Mouse (Mus musculus) myocyte (in vitro differentiated cells): ENCODE results near the gene Cacna2d3.

Source experiments
- CEBPB ChIP-seq: IDR thresholded peaks from 2 replicates; pipeline ENCODE4 v1.6.1; 2011; ENCODE audit warnings: mild to moderate bottlenecking, moderate library complexity; ENCODE audit not compliant: poor library complexity, insufficient read depth, severe bottlenecking
- E2F4 ChIP-seq: IDR thresholded peaks from one replicate; pipeline ENCODE4 v1.6.1; 2011; ENCODE audit warnings: mild to moderate bottlenecking, control low read depth, moderate library complexity; ENCODE audit not compliant: insufficient read depth
- MAX ChIP-seq: IDR thresholded peaks from one replicate; pipeline ENCODE4 v1.6.1; 2011; ENCODE audit warnings: low read depth, mild to moderate bottlenecking, control low read depth
- MYOD1 ChIP-seq, 3 experiments: IDR thresholded peaks; one replicate each; pipeline ENCODE4 v1.6.1; 2011; ENCODE audit warnings: control low read depth in 2 of 3, low read depth in 2 of 3, mild to moderate bottlenecking in 2 of 3, moderate library complexity in 1 of 3; ENCODE audit not compliant: insufficient read length in 2 of 3, control insufficient read depth in 1 of 3
- POLR2A ChIP-seq: IDR thresholded peaks from one replicate; pipeline ENCODE4 v1.6.1; 2011; ENCODE audit warnings: low read depth, mild to moderate bottlenecking, control low read depth, moderate library complexity; ENCODE audit not compliant: insufficient read length
- POLR2AphosphoS2 ChIP-seq: IDR thresholded peaks from one replicate; pipeline ENCODE4 v1.6.1; 2011; ENCODE audit warnings: low read depth, control low read depth; ENCODE audit not compliant: insufficient read length
- SRF ChIP-seq: IDR thresholded peaks from one replicate; pipeline ENCODE4 v1.6.1; 2011; ENCODE audit warnings: low read depth; ENCODE audit not compliant: control insufficient read depth, insufficient read length
- TCF3 ChIP-seq: IDR thresholded peaks from one replicate; pipeline ENCODE4 v1.6.1; 2011; ENCODE audit warnings: low read depth, control low read depth; ENCODE audit not compliant: insufficient read length
- USF1 ChIP-seq: IDR thresholded peaks from one replicate; pipeline ENCODE4 v1.6.1; 2011; ENCODE audit warnings: low read depth, mild to moderate bottlenecking, control low read depth, moderate library complexity

GRCm38 (mm10) chr14:28988211-28988900 is 733.3 kb downstream of the Cacna2d3 start:
- TF ChIP-seq CEBPB (no peak), USF1 (no peak), POLR2A (no peak), POLR2AphosphoS2 (no peak), E2F4 (no peak), MYOD1 (IDR thresholded peaks at IDR 0.05; ENCODE audit: control insufficient read depth in 1 of 3, insufficient read length in 2 of 3, low read depth in 2 of 3) (no peak), SRF (no peak), MAX (no peak), TCF3 (no peak)
